Mouse (Mus musculus): Measurements from ENCODE around the gene Nphs2. TPM values are rescaled to one million over a fixed set of nuclear protein-coding genes. Genes with fewer than 3 reads are reported as not detected.
A peak's percentile ranks its signal among the peaks of the same experiment; 100 is the strongest.
"Not testable (repeated sequence)": the region's sequence is repeated elsewhere in the genome, so short reads cannot be mapped to it uniquely, and the experiment has no call there.

Gene Nphs2
- 0.31 and 0.34 TPM in 2 replicates for polyA plus RNA-seq (2015; fragmentation: Nextera tagmentation; extraction: Ambion mirVana)

- ATAC-seq (ENCODE audit: low FRiP score, low read depth) = no peak
- H3K27me3 ChIP-seq = peaks cover 28% of the 10 kb centered on the region
Measured at GRCm38 (mm10) chr1:156310630-156311029, at the start of gene Nphs2. Gene Nphs2 (plus strand): TSS chr1:156310727.

GRCm38 (mm10) chr1:156263352-156263751, 47.2 kb upstream of the Nphs2 start:
- Histone ChIP-seq H3K36me3 (no peaks in the 10 kb centered on the region), H3K4me1 (replicated peaks) (no peaks in the 10 kb centered on the region), H3K9me3 (no peaks in the 10 kb centered on the region), H3K4me3 (no peak overlapping the region), H3K27me3 (no peaks in the 10 kb centered on the region), H3K27ac (replicated peaks) (no peak overlapping the region), H3K9ac (no peak overlapping the region), H3K4me2 (no peak overlapping the region)
- WGBS = 48% methylated on average over 2 of the region's 2 CpGs
- ATAC-seq (ENCODE audit: low FRiP score, low read depth) = no peak

More at GRCm38 (mm10) chr1:156310630-156311029, at the start of gene Nphs2:
- peak within 1 kb of the TSS; percentile 25 for H3K4me3 ChIP-seq
- H3K27ac ChIP-seq (replicated peaks) = no peak within 1 kb of the TSS
- H3K36me3 ChIP-seq = no peaks in the 10 kb centered on the region
- WGBS = 2% methylated on average over 29 of the region's 29 CpGs
- no peaks in the 10 kb centered on the region for H3K9me3 ChIP-seq
- no peak within 1 kb of the TSS for H3K9ac ChIP-seq
- H3K4me1 ChIP-seq (replicated peaks) = peaks cover 6% of the 10 kb centered on the region
- peak within 1 kb of the TSS; percentile 48 for H3K4me2 ChIP-seq

GRCm38 (mm10) chr1:156263946-156264345, 46.6 kb upstream of the Nphs2 start:
- Histone ChIP-seq H3K27me3 (no peaks in the 10 kb centered on the region), H3K9ac (no peak overlapping the region), H3K27ac (replicated peaks) (no peak overlapping the region), H3K4me2 (no peak overlapping the region), H3K9me3 (no peaks in the 10 kb centered on the region), H3K36me3 (no peaks in the 10 kb centered on the region), H3K4me1 (replicated peaks) (no peaks in the 10 kb centered on the region), H3K4me3 (no peak overlapping the region)
- no peak for ATAC-seq (ENCODE audit: low FRiP score, low read depth)
- WGBS = 91% methylated on average over 8 of the region's 8 CpGs

- H3K4me3 ChIP-seq; H3K9me3 ChIP-seq; H3K27me3 ChIP-seq; H3K9ac ChIP-seq; ATAC-seq (ENCODE audit: low FRiP score, low read depth); H3K4me2 ChIP-seq; H3K4me1 ChIP-seq (replicated peaks); H3K36me3 ChIP-seq; H3K27ac ChIP-seq (replicated peaks): not testable (repeated sequence)
- WGBS = 22% methylated on average over 3 of the region's 3 CpGs
Measured at GRCm38 (mm10) chr1:156268546-156268945, 42.0 kb upstream of the Nphs2 start.

GRCm38 (mm10) chr1:156270471-156270870, 40.1 kb upstream of the Nphs2 start:
- no peak overlapping the region for H3K4me3 ChIP-seq
- H3K27me3 ChIP-seq = no peaks in the 10 kb centered on the region
- H3K4me1 ChIP-seq (replicated peaks) = 0 out of 2 replicates have a peak, but pooled peaks cover 3% of the 10 kb centered on the region
- no peak overlapping the region for H3K27ac ChIP-seq (replicated peaks)
- ATAC-seq (ENCODE audit: low FRiP score, low read depth) = no peak
- H3K9me3 ChIP-seq = no peaks in the 10 kb centered on the region
- H3K4me2 ChIP-seq = no peak overlapping the region
- H3K9ac ChIP-seq = no peak overlapping the region
- 87% methylated on average over 9 of the region's 9 CpGs for WGBS
- no peaks in the 10 kb centered on the region for H3K36me3 ChIP-seq

GRCm38 (mm10) chr1:156271654-156272053, 38.9 kb upstream of the Nphs2 start:
- Histone ChIP-seq H3K27me3 (no peaks in the 10 kb centered on the region), H3K4me3 (no peak overlapping the region), H3K9me3 (no peaks in the 10 kb centered on the region), H3K27ac (replicated peaks) (no peak overlapping the region; the same call in 1 of the 2 replicates), H3K4me1 (replicated peaks) (0 out of 2 replicates have a peak, but pooled peaks cover 3% of the 10 kb centered on the region), H3K9ac (no peak overlapping the region), H3K4me2 (no peak overlapping the region), H3K36me3 (no peaks in the 10 kb centered on the region)
- ATAC-seq (ENCODE audit: low FRiP score, low read depth) = no peak
- WGBS = 39% methylated on average over 5 of the region's 5 CpGs

GRCm38 (mm10) chr1:156273647-156274046, 36.9 kb upstream of the Nphs2 start:
- Histone ChIP-seq H3K27ac (replicated peaks) (no peak overlapping the region), H3K4me3 (no peak overlapping the region), H3K4me2 (no peak overlapping the region), H3K36me3 (no peaks in the 10 kb centered on the region), H3K9me3 (no peaks in the 10 kb centered on the region), H3K9ac (no peak overlapping the region), H3K4me1 (replicated peaks) (0 out of 2 replicates have a peak, but pooled peaks cover 3% of the 10 kb centered on the region), H3K27me3 (no peaks in the 10 kb centered on the region)
- no peak for ATAC-seq (ENCODE audit: low FRiP score, low read depth)
- 69% methylated on average over 7 of the region's 7 CpGs for WGBS

- H3K27ac ChIP-seq (replicated peaks) = no peak overlapping the region
- no peaks in the 10 kb centered on the region for H3K9me3 ChIP-seq
- 89% methylated on average over 7 of the region's 7 CpGs for WGBS
- no peak overlapping the region for H3K4me3 ChIP-seq
- no peak for ATAC-seq (ENCODE audit: low FRiP score, low read depth)
- no peak overlapping the region for H3K4me2 ChIP-seq
- no peak overlapping the region for H3K9ac ChIP-seq
- H3K4me1 ChIP-seq (replicated peaks) = no peaks in the 10 kb centered on the region
- no peaks in the 10 kb centered on the region for H3K36me3 ChIP-seq
- H3K27me3 ChIP-seq = no peaks in the 10 kb centered on the region
Measured at GRCm38 (mm10) chr1:156280131-156280530, 30.4 kb upstream of the Nphs2 start.

GRCm38 (mm10) chr1:156284207-156284606, 26.3 kb upstream of the Nphs2 start:
- 80% methylated on average over 10 of the region's 10 CpGs for WGBS
- no peak overlapping the region for H3K9ac ChIP-seq

GRCm38 (mm10) chr1:156284851-156285540, 25.5 kb upstream of the Nphs2 start:
- Histone ChIP-seq H3K4me3 (no peak overlapping the region), H3K4me1 (replicated peaks) (no peaks in the 10 kb centered on the region), H3K27ac (replicated peaks) (no peak overlapping the region), H3K9me3 (no peaks in the 10 kb centered on the region), H3K36me3 (no peaks in the 10 kb centered on the region), H3K27me3 (no peaks in the 10 kb centered on the region), H3K9ac (no peak overlapping the region), H3K4me2 (no peak overlapping the region)
- 36% methylated on average over 9 of the region's 9 CpGs for WGBS
- no peak for ATAC-seq (ENCODE audit: low FRiP score, low read depth)

More at GRCm38 (mm10) chr1:156284207-156284606, 26.3 kb upstream of the Nphs2 start:
- Histone ChIP-seq H3K4me2 (no peak overlapping the region), H3K4me3 (no peak overlapping the region), H3K27me3 (no peaks in the 10 kb centered on the region), H3K36me3 (no peaks in the 10 kb centered on the region), H3K9me3 (no peaks in the 10 kb centered on the region), H3K4me1 (replicated peaks) (no peaks in the 10 kb centered on the region), H3K27ac (replicated peaks) (no peak overlapping the region)
- ATAC-seq (ENCODE audit: low FRiP score, low read depth) = no peak

GRCm38 (mm10) chr1:156285541-156285896, 25.0 kb upstream of the Nphs2 start:
- Histone ChIP-seq H3K9me3 (no peaks in the 10 kb centered on the region), H3K9ac (no peak overlapping the region), H3K4me2 (no peak overlapping the region), H3K36me3 (no peaks in the 10 kb centered on the region), H3K4me3 (no peak overlapping the region), H3K27me3 (no peaks in the 10 kb centered on the region), H3K4me1 (replicated peaks) (no peaks in the 10 kb centered on the region), H3K27ac (replicated peaks) (no peak overlapping the region)
- 85% methylated on average over 5 of the region's 5 CpGs for WGBS
- ATAC-seq (ENCODE audit: low FRiP score, low read depth) = no peak

GRCm38 (mm10) chr1:156288556-156289221, 21.8 kb upstream of the Nphs2 start:
- no peaks in the 10 kb centered on the region for H3K4me1 ChIP-seq (replicated peaks)
- no peaks in the 10 kb centered on the region for H3K36me3 ChIP-seq
- ATAC-seq (ENCODE audit: low FRiP score, low read depth) = no peak
- WGBS = 82% methylated on average over 9 of the region's 9 CpGs
- H3K9me3 ChIP-seq = no peaks in the 10 kb centered on the region
- no peak overlapping the region for H3K9ac ChIP-seq
- no peak overlapping the region for H3K27ac ChIP-seq (replicated peaks)
- no peak overlapping the region for H3K4me2 ChIP-seq
- no peak overlapping the region for H3K4me3 ChIP-seq
- H3K27me3 ChIP-seq = no peaks in the 10 kb centered on the region
